Mouse (Mus musculus) heart, postnatal 0 days (tissue): ENCODE results near the gene Ppp2r5e.

Experiments
- CTCF ChIP-seq: IDR thresholded peaks from 2 replicates; pipeline ENCODE4 v1.5.1; 2016; ENCODE audit warnings: antibody characterized with exemption, control low read depth, low read depth
- EP300 ChIP-seq: IDR thresholded peaks from 2 replicates; pipeline ENCODE4 v1.6.1; 2016; ENCODE audit warnings: antibody characterized with exemption, low read depth

- TF ChIP-seq EP300 (no peak), CTCF (no peak)
Observed at GRCm38 (mm10) chr12:75546241-75546640, 49.8 kb downstream of the Ppp2r5e start.
